Mouse (Mus musculus) c-Kit-negative CD71-positive TER-119-positive erythroid progenitor cells, embryonic 14.5 days (primary cell): Measurements from ENCODE around the gene Ins2.

Source experiments
- DNase-seq: peaks from one replicate; pipeline ENCODE4 v3.0.0-alpha.2; 2013; ENCODE audit warnings: low read depth, low spot score

The Ins2 gene

GRCm38 (mm10) chr7:142664465-142665029 is 78.6 kb downstream of the Ins2 start:
- no peak for DNase-seq

DNA sequence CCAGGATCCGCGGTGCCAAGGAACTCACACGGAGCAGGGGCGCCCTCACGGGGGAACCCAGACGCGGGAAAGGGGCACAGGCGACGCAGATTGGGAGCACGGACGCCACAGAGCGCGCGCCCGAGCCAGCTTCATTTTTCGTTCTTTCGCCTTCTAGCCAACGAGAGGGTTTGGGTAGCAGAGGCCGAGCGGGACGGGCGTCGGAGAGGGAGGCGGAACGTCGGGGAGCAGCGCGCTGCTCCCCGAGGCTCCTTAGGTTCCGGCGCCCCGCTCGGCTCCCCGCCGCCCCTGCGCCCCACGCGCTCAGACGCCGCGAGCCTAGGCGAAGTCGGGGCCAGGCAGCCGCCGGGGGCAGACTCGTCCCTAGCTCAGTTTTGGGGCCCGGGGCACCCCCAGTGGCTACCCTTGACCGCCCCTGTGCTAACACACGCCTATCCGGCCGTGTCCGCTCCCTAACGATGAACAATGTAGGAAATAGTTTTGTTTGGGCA is 79.2 kb downstream of the Ins2 start:
- no peak for DNase-seq

- DNase-seq = no peak
These were observed 80.0 kb downstream of the Ins2 start for GRCm38 (mm10) chr7:142663151-142663550.

DNA sequence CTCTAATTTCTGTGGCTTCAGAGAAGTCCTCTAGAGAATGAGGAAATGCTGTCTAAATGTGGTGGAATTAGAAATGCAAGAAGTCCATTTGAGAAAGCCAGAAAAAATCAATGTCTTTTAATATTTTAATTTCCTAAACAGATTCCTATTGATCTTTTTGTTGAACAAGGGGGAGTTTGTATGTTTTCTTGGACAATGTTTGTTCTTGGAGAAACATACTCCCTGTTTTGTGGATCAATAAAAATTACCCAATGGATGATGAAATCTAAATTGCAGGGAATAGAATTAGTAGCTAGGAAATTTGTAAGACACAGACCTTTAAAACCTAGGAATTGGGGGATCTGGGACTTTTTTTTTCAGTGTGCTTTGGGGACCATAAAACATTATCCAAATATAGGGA is 81.4 kb downstream of the Ins2 start:
- no peak for DNase-seq

GRCm38 (mm10) chr7:142661046-142661445 is 82.1 kb downstream of the Ins2 start:
- no peak for DNase-seq

DNA sequence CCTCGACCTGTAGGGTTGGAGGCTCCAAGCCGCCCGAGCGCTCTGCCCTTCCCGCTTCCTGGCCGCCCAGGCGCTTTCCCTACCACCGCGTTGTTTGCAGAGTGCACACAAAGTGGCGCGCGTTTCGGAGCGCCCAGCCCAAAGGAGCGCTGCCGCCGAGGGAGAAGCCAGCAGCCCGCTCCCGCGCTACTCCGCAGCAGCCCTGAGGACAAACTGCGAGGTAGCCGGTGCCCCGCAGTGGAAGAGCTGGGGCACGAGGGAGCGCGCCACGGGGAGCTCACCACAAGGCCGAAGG is 82.6 kb downstream of the Ins2 start:
- DNase-seq = no peak

DNA sequence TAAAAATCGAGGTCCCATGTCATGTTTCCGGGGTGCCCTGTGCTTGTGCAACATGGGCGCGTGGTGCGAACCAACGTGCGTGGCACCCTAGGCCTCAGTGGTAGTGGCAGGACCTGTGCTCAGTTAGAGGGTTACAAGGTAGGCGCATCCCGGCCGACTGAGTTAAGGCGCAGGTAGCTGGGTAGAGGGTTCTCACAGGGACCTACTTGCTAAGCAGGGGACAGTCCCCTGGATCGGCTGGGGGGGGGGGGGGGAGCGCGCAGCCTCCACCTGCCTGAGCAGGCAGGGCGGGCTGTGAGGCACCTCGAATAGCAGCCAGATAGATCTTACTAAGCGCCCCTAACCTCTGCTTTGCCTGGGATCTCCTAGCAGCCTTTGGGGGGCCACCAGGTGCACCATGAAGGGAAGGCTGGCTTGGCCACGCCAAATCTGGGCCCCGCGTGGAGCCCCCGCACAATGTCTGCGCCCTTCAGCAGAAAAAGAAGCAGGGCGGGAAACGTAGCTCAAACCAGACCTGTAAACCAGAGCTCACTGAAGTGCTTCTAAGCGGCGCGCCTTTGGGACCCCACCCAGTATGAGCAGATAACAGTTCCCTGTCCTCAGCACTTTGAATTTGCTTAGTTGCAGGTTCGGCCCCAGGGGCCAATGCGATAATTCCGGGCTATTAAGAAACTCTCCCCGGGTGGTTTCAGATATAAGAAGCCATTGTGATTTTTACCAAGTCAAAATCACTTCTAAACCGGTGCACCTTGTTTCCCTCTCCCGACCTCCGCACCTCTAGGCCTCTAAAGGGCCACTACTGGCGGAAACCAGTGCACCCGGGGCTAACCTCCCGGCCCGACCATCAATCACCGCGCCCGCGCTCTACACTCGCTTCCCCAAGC is 83.2 kb downstream of the Ins2 start:
- DNase-seq = no peak

GRCm38 (mm10) chr7:142659181-142659681 is 84.0 kb downstream of the Ins2 start:
- DNase-seq = no peak

GRCm38 (mm10) chr7:142658681-142659180 is 84.5 kb downstream of the Ins2 start:
- no peak for DNase-seq

DNA sequence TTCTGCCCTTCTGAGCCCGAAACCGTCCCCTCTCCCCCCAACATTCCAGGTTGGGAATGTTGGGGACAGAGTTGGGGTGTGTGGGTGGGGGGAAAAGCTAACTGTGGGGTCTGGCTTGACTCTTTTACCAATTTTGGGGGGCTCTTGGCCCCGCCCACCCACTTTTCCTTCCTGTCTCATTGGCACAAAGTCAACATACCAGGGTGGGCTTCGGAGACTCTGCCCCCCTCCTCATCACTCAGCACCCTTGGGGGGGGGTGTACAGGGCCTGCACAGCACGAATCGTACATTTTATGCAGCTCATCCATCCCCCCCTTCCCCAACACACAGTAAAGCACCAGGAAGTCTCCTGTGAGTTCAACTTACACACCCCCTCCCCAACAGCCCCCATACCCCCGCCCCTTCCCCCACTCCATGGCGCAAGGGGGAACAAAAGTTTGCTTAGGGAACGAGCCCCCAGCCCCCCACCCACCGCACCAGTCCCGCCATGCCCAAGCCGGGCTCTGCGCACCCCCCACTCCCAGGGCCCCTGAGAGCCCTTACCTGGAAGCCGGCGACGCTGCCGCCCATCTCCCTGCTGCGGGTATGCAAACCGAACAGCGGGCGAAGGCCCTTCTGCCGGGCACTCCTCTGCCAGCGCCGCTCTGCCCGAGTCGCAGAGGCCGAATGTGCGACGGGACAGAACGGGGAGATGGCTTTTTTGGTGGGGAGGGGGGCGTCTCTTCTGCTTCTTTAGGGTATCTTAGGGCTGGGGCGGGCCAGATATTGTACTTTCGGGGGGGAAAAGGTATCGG is 85.2 kb downstream of the Ins2 start:
- DNase-seq = no peak

- DNase-seq = no peak
These were observed 85.8 kb downstream of the Ins2 start for GRCm38 (mm10) chr7:142657341-142657791.

- DNase-seq = no peak
These were observed 87.1 kb downstream of the Ins2 start for GRCm38 (mm10) chr7:142656055-142656454.

- DNase-seq = no peak
These were observed 87.5 kb downstream of the Ins2 start for GRCm38 (mm10) chr7:142655633-142656032.

- DNase-seq = no peak
These were observed 89.5 kb downstream of the Ins2 start for GRCm38 (mm10) chr7:142653726-142654125.

GRCm38 (mm10) chr7:142646676-142647075 is 96.5 kb downstream of the Ins2 start:
- DNase-seq = no peak

DNA sequence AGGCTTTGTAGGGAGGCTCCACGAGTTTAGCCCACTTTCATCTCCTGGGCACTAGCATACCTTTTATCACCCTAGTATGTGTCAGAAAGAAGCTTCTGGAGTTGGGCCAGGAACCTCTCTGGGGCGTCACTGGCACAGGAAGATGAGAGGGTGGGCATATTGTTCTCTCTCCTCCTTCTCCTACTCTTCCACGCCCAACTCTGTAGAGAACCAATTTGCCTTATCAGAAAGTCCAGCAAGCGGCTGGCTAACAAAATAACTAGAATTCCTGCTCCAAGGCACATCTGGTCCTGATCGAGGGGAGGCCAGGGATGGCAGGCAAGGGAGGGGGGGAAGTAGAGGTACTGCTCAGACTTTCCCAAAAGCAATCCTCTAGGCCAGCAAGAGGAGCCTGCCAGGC is 98.1 kb downstream of the Ins2 start:
- DNase-seq = no peak

GRCm38 (mm10) chr7:142636178-142636577 is 107.0 kb downstream of the Ins2 start:
- no peak for DNase-seq

DNA sequence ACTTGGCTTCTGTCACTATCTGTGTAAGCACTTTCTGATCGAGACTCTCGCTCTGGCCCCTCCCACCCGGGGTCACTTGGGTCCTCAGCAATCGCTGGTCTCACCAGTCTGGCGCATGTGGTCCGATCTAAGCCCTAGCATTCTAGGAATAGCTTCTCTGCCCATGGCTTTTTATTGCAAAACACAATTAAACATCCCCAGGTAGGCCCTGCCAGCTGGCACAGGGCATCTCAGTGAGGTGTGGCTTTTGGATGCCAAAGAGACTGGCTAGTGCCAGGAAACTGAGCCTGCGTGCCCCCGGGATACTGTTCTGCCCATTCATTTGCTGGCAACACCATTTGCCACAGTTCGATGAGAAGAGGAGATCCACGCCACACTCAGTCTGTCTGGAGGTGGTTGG is 112.5 kb downstream of the Ins2 start:
- DNase-seq = no peak

- no peak for DNase-seq
These were observed 113.4 kb downstream of the Ins2 start for GRCm38 (mm10) chr7:142629806-142630205.
